Mouse (Mus musculus): ENCODE results near the gene Rmdn2.

Gene Rmdn2

GRCm38 (mm10) chr17:79605794-79606193 lies 5.9 kb upstream of the Rmdn2 start:
- H3K27me3 ChIP-seq (ENCODE audit: insufficient read depth, low read length): no peaks in the 10 kb centered on the region
- H3K4me3 ChIP-seq (replicated peaks; ENCODE audit: low read length): no peak overlapping the region
- H3K36me3 ChIP-seq (ENCODE audit: insufficient read depth, low read length): no peaks in the 10 kb centered on the region
- TF ChIP-seq NANOG (IDR thresholded peaks at IDR 0.05; ENCODE audit: borderline replicate concordance, low read length): no peak
- TF ChIP-seq CTCF (conservative IDR thresholded peaks at IDR 0.05; ENCODE audit: low read length): no peak
- no peak for TF ChIP-seq POU5F1 (IDR thresholded peaks at IDR 0.05; ENCODE audit: borderline replicate concordance, low read length)
- no peaks in the 10 kb centered on the region for H3K9me3 ChIP-seq (ENCODE audit: low read length)
- no peaks in the 10 kb centered on the region for H3K4me1 ChIP-seq (replicated peaks; ENCODE audit: low read depth, low read length)

- Histone ChIP-seq H3K4me1 (replicated peaks; ENCODE audit: low read depth, low read length) (peaks cover 17% of the 10 kb centered on the region), H3K36me3 (ENCODE audit: insufficient read depth, low read length) (no peaks in the 10 kb centered on the region), H3K9me3 (ENCODE audit: low read length) (no peaks in the 10 kb centered on the region), H3K4me3 (replicated peaks; ENCODE audit: low read length) (no peak overlapping the region), H3K27me3 (ENCODE audit: insufficient read depth, low read length) (no peaks in the 10 kb centered on the region)
- TF ChIP-seq CTCF (conservative IDR thresholded peaks at IDR 0.05; ENCODE audit: low read length) (no peak), NANOG (IDR thresholded peaks at IDR 0.05; ENCODE audit: borderline replicate concordance, low read length) (no peak), POU5F1 (IDR thresholded peaks at IDR 0.05; ENCODE audit: borderline replicate concordance, low read length) (no peak)
Measured at GRCm38 (mm10) chr17:79609697-79610096, 2.0 kb upstream of the Rmdn2 start.

- TF ChIP-seq NANOG (IDR thresholded peaks at IDR 0.05; ENCODE audit: borderline replicate concordance, low read length) (no peak), CTCF (conservative IDR thresholded peaks at IDR 0.05; ENCODE audit: low read length) (no peak), POU5F1 (IDR thresholded peaks at IDR 0.05; ENCODE audit: borderline replicate concordance, low read length) (no peak)
Measured at GRCm38 (mm10) chr17:79610163-79610755, 1.4 kb upstream of the Rmdn2 start.

GRCm38 (mm10) chr17:79614691-79615588 lies 3.3 kb downstream of the Rmdn2 start:
- H3K27me3 ChIP-seq (ENCODE audit: insufficient read depth, low read length): no peaks in the 10 kb centered on the region
- H3K4me3 ChIP-seq (replicated peaks; ENCODE audit: low read length): peak overlapping the region; percentile 88
- TF ChIP-seq CTCF (conservative IDR thresholded peaks at IDR 0.05; ENCODE audit: low read length) (no peak), POU5F1 (IDR thresholded peaks at IDR 0.05; ENCODE audit: borderline replicate concordance, low read length) (no peak), NANOG (IDR thresholded peaks at IDR 0.05; ENCODE audit: borderline replicate concordance, low read length) (no peak)
- H3K4me1 ChIP-seq (replicated peaks; ENCODE audit: low read depth, low read length): peaks cover 28% of the 10 kb centered on the region
- H3K36me3 ChIP-seq (ENCODE audit: insufficient read depth, low read length): no peaks in the 10 kb centered on the region
- no peaks in the 10 kb centered on the region for H3K9me3 ChIP-seq (ENCODE audit: low read length)

More at GRCm38 (mm10) chr17:79610163-79610755, 1.4 kb upstream of the Rmdn2 start:
- no peaks in the 10 kb centered on the region for H3K27me3 ChIP-seq (ENCODE audit: insufficient read depth, low read length)
- no peaks in the 10 kb centered on the region for H3K9me3 ChIP-seq (ENCODE audit: low read length)
- peaks cover 18% of the 10 kb centered on the region for H3K4me1 ChIP-seq (replicated peaks; ENCODE audit: low read depth, low read length)
- H3K36me3 ChIP-seq (ENCODE audit: insufficient read depth, low read length): no peaks in the 10 kb centered on the region
- no peak overlapping the region for H3K4me3 ChIP-seq (replicated peaks; ENCODE audit: low read length)

- no peak for TF ChIP-seq NANOG (IDR thresholded peaks at IDR 0.05; ENCODE audit: borderline replicate concordance, low read length)
- TF ChIP-seq CTCF (conservative IDR thresholded peaks at IDR 0.05; ENCODE audit: low read length): no peak
- TF ChIP-seq POU5F1 (IDR thresholded peaks at IDR 0.05; ENCODE audit: borderline replicate concordance, low read length): no peak
Measured at GRCm38 (mm10) chr17:79615897-79616296, 4.2 kb downstream of the Rmdn2 start.

GRCm38 (mm10) chr17:79616621-79617020 lies 5.0 kb downstream of the Rmdn2 start:
- no peaks in the 10 kb centered on the region for H3K9me3 ChIP-seq (ENCODE audit: low read length)
- peaks cover 28% of the 10 kb centered on the region for H3K4me1 ChIP-seq (replicated peaks; ENCODE audit: low read depth, low read length)
- TF ChIP-seq POU5F1 (IDR thresholded peaks at IDR 0.05; ENCODE audit: borderline replicate concordance, low read length) (no peak), CTCF (conservative IDR thresholded peaks at IDR 0.05; ENCODE audit: low read length) (no peak), NANOG (IDR thresholded peaks at IDR 0.05; ENCODE audit: borderline replicate concordance, low read length) (no peak)
- H3K4me3 ChIP-seq (replicated peaks; ENCODE audit: low read length): no peak overlapping the region
- no peaks in the 10 kb centered on the region for H3K36me3 ChIP-seq (ENCODE audit: insufficient read depth, low read length)
- H3K27me3 ChIP-seq (ENCODE audit: insufficient read depth, low read length): no peaks in the 10 kb centered on the region

More at GRCm38 (mm10) chr17:79615897-79616296, 4.2 kb downstream of the Rmdn2 start:
- H3K27me3 ChIP-seq (ENCODE audit: insufficient read depth, low read length): no peaks in the 10 kb centered on the region
- peaks cover 28% of the 10 kb centered on the region for H3K4me1 ChIP-seq (replicated peaks; ENCODE audit: low read depth, low read length)
- H3K4me3 ChIP-seq (replicated peaks; ENCODE audit: low read length): peak overlapping the region; percentile 88
- H3K9me3 ChIP-seq (ENCODE audit: low read length): no peaks in the 10 kb centered on the region
- no peaks in the 10 kb centered on the region for H3K36me3 ChIP-seq (ENCODE audit: insufficient read depth, low read length)

- 0 out of 2 replicates have a peak overlapping the region, but pooled peaks have one; percentile 10 for H3K4me3 ChIP-seq (replicated peaks; ENCODE audit: low read length)
- H3K9me3 ChIP-seq (ENCODE audit: low read length): no peaks in the 10 kb centered on the region
- no peaks in the 10 kb centered on the region for H3K36me3 ChIP-seq (ENCODE audit: insufficient read depth, low read length)
- TF ChIP-seq CTCF (conservative IDR thresholded peaks at IDR 0.05; ENCODE audit: low read length) (no peak), POU5F1 (IDR thresholded peaks at IDR 0.05; ENCODE audit: borderline replicate concordance, low read length) (no peak), NANOG (IDR thresholded peaks at IDR 0.05; ENCODE audit: borderline replicate concordance, low read length) (no peak)
- no peaks in the 10 kb centered on the region for H3K27me3 ChIP-seq (ENCODE audit: insufficient read depth, low read length)
- H3K4me1 ChIP-seq (replicated peaks; ENCODE audit: low read depth, low read length): peaks cover 19% of the 10 kb centered on the region
Measured at GRCm38 (mm10) chr17:79618455-79618854, 6.8 kb downstream of the Rmdn2 start.

GRCm38 (mm10) chr17:79618984-79619383 lies 7.3 kb downstream of the Rmdn2 start:
- TF ChIP-seq NANOG (IDR thresholded peaks at IDR 0.05; ENCODE audit: borderline replicate concordance, low read length) (no peak), CTCF (conservative IDR thresholded peaks at IDR 0.05; ENCODE audit: low read length) (no peak), POU5F1 (IDR thresholded peaks at IDR 0.05; ENCODE audit: borderline replicate concordance, low read length) (no peak)

More at GRCm38 (mm10) chr17:79618984-79619383, 7.3 kb downstream of the Rmdn2 start:
- H3K9me3 ChIP-seq (ENCODE audit: low read length): no peaks in the 10 kb centered on the region
- no peak overlapping the region for H3K4me3 ChIP-seq (replicated peaks; ENCODE audit: low read length)
- H3K36me3 ChIP-seq (ENCODE audit: insufficient read depth, low read length): no peaks in the 10 kb centered on the region
- no peaks in the 10 kb centered on the region for H3K27me3 ChIP-seq (ENCODE audit: insufficient read depth, low read length)
- peaks cover 16% of the 10 kb centered on the region for H3K4me1 ChIP-seq (replicated peaks; ENCODE audit: low read depth, low read length)
